Mouse (Mus musculus) spleen, postnatal 10 days (tissue): Measurements from ENCODE around the gene Lyl1.
"Not testable (repeated sequence)": the region's sequence is repeated elsewhere in the genome, so short reads cannot be mapped to it uniquely, and the experiment has no call there.

Experiments used
- DNase-seq, 2 experiments: peaks; one replicate each; pipeline ENCODE4 v3.0.0; 2021 to 2022; ENCODE audit warnings: low spot score in 2 of 2

Lyl1 gene

DNA sequence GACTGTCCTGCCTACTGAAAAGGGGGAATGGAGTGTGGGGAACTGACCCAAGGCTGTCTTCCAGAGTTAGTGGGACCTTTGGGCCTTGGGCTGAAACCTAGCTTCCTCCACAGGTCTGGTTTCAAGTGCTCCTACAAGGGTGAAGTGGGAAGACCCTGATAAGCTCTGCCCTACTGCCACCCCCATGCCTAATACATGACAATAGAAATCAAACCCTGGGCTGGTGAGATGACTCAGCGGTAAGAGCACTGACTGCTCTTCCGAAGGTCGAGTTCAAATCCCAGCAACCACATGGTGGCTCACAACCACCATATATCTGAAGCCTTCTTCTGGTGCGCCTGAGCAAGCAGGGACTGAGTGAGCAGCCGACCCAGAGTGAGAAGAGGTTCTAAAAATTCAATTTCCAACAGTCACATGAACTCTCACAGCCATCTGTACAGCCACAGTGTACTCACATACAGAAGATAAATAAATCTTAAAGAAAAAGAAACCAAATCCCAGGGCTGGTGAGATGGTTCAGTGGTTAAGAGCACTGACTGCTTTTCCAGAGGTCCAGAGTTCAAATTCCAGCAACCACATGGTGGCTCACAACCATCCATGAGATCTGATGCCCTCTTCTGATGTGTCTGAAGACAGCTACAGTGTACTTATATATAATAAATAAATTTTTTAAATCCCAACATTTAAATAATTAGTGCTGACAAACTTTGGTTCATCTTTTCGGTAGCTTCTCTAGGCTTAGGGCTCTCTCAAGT is 32.3 kb upstream of the Lyl1 start:
- DNase-seq = no peak

DNA sequence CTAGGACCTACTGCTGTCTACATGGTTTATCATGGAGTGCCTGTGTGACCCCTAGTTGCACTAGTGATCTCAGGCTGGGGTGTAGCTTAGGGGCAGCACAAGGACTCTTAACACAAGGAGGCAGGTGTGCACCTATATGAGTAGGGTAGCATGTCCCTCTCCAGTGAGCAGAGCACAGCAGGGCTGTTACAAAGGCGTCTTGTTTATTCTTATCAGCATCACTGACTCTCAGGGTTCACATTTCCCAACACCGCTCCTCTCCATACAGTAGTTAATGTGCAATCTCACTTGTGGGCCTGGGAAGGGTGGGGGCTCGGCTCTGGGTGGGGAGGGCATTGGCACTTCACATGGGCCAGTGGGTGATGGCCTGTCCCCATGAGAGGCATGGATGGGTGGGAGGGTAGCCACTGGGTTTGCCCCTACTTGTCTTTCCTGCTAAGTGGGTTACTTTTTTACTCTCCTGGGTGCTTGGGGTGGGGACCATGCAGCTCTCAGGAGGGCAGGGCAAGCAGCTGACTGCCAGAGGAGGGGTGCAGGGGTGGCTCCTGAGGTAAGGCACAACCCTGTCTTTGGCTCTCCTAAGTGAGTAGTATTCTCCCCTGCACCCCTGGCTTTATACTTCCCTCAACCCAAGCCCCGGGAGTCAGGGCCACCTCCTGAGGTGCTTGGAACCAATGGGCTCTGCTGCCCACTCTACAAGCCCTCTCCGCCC is 30.8 kb upstream of the Lyl1 start:
- not testable (repeated sequence) for DNase-seq

- DNase-seq = no peak
Observed at GRCm38 (mm10) chr8:84677305-84677704, 24.0 kb upstream of the Lyl1 start.

DNA sequence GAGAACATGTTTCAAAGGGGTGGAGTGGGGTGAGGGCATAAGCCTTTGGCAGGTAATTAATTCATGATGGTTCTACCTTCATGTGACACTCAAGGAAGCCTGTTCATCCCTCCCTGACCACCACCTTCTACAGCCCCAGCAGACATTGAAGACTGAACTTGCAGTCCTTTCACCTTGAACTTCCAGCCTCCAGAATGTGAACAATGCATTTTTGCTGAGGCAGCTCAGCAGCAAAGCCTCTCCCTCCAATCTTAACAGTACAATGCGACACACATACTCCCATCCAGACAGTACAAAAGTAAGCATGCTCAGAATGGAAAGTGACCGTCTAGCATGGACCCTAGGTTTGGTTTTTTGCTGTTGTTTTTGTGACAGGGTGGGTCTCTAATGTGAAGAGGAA is 19.8 kb upstream of the Lyl1 start:
- no peak for DNase-seq

DNA sequence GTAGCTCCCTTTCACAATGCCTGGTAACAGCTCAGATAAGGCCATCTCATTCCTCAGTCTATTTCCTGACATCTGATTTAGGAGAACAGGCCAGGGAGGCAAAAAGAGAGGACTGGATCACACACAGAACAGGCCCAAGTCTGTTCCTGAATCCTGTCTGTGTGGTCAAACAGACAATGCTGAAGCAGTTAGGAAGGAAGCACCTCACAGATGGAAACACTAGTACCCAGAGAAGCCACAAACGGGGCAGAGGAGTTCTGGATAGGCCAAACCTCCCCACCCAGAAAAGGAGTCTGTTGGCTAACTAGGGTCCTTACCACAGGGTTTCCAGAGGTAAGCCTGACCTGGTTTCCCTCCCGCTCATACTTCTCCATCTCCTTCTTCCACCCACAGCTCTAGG is 19.0 kb upstream of the Lyl1 start:
- DNase-seq = no peak

GRCm38 (mm10) chr8:84684537-84684936 is 16.7 kb upstream of the Lyl1 start:
- no peak for DNase-seq

DNA sequence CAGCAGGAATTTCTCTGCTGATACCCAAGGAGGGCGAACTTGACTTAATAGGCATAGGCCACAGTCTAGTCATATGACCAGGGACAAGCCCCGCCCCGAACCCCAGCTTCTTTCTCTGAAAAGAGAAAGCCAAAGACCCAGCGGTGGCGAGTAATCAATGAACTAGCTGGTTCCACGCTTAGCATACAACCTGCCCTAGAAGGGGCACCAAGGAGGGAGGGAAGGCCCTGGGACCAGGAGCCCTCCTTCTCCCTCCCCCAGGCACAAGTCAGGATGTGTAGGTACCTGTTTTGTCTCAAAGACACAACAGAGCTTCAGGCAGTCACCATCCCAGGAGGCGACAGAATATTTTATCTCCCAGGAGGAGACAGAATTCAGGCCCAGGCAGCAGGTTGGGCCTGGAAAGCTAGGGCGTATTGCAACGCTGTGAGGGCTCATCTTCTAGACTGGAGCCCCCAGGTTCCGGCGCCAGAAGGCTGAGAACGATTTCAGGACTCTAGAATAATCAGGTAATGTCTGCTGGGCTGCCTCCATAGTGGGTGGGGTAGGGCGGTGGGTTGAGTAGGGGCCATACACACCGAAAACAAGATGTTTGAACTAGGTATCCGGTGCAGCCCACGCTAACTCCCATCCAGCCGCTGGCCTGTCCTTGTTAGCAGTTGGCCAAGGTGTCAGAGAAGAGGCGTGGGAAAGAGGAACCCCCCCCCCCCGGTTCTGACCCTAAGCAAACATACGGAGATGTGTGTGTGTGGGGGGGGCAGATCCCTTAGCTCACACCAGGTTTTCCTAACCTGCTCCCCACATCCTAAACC is 14.9 kb upstream of the Lyl1 start, which contains the start of gene Trmt1:
Trmt1 (plus strand) TSS at position 117 of the 812 bp plus-strand sequence.
- peak; percentile 60 to 78 for DNase-seq

- no peak for DNase-seq
Observed at GRCm38 (mm10) chr8:84687003-84687704, 14.1 kb upstream of the Lyl1 start.

DNA sequence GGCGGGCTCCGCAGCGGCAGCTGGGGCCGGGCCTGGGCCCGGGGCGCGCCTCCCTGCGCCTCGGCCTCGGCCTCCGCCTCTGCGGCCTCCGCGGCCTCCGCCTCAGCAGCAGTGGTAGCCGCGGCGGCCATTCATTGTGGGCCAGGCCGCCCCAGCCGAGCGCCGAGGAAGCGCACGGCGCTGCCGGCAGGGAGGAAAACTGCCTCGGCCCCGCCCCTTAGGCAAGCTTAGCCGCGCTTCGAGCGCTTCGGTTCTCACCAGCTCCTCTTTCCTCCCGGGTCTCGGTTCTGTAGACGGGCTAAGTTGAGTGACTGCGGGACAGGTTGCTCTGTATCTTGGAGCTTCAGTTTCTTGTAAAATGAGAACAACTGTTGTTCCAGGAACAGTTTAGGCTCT is 13.6 kb upstream of the Lyl1 start, which contains the start of gene Nacc1:
Nacc1 (minus strand) TSS at position 158 of the 396 bp plus-strand sequence.
- peak; percentile 82 to 94 for DNase-seq

DNA sequence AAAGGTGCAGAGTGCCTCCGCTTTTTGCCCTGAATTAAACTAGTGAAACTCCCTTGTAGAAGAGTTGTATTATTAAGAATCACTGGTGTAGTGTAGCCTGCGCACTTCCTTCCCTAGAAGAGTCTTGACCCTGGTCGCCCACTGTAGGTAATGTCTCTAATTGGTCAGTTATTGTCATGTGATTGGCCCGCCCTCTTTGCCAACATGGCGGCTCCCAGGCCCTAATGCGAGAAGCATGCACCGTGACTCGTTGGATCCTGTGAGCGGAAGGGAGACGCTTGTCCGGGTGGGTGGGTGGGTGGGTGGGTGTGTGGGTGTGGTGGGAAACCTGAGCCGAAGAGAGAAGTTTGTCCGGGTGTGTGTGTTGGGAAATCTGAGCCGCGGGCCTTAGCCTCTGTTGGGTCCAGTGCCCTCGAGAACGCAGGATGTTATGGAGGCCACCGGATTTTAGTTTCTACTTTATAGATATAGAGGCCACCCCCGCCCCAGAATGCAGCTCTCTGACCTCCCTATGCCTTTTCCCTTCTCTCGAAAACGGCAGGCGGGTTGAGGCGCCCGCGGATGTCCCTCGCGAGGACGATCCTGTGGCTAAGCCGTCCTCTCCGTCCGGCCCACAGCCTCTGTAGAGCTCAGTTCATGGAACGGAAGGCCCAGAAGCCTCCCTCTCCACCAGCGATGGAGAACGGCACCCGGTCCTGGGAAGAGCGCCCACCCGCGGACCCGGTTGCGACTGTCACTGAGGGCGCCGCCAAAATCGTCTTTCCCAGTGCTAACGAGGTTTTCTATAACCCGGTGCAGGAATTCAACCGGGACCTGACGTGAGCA is 12.0 kb upstream of the Lyl1 start:
- peak; percentile 82 to 91 for DNase-seq

DNA sequence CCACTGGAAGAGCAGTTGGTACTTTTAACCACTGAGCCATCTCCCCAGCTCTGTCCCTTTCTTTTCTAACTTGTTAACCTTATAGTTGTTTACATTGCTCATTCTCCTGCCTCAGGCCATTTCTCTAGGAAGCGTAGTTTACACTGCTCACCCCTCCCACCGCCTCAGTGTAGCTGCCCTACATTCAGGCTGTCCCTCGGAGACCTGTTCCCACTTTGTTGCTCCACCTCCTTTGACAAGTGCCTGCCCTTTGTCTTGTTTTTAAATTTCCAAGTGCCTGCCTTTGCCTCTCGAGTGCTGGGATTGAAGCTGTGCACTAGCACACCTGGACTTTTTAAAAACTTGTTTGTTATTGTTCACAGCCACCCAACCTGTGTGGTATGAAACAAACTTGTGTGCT is 7.9 kb upstream of the Lyl1 start:
- DNase-seq = no peak

DNA sequence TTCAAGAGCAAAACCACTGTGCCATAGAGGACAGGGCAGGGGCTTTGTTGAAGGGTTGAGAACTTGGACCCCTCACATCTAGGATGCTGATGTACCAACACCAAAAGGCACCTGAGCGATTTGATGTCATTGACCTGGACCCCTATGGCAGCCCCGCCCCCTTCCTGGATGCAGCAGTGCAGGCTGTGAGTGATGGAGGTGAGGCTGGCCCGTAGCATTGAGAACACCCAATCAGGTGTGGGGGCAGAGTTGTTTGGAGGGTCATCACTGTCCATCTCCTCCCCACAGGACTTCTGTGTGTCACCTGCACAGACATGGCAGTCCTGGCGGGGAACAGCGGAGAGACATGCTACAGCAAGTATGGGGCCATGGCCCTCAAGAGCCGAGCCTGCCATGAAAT is 6.1 kb upstream of the Lyl1 start:
- peak in 1 of 2 experiments; percentile 12 for DNase-seq

DNA sequence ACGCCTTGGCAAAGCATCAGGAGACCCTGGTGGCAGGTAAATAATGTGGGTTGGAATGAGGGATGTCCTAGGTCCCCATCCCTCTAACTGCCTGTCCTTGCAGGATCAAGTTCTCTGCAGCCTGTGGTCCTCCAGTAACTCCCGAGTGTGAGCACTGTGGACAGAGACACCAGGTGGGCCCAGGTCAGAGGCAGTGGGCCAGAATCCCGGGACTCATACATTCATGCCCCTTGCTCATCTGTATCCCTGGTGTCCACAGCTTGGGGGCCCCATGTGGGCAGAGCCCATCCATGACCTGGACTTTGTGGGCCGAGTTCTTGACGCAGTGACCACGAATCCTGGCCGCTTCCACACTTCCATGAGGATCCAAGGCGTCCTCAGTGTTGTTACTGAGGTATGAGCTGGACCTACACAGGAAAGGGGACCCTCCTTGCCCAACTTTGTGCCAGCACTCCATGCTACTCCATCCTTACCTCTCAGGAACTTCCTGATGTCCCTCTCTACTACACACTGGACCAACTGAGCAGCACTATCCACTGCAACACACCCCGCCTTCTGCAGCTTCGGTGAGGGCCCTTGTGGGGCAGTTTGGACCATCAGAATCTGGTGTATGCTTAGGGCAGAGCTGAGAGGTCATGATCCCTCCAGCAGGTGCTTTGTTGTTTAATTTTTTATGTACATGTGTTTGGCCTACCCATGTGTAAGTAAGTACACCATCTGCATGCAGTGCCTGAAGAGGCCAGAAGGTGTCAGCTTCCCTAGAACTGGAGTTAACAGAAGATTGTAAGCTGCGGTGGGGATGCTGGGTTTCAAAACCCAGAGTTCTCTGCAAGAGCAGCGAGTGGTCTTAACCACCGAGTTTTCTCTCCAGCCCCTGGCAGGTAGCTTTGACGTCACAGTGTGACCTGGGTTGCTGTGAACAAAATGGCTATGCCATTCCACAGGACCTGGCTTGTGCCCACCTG is 3.8 kb upstream of the Lyl1 start:
- DNase-seq = peak; percentile 57 to 86

GRCm38 (mm10) chr8:84698288-84698687 is 3.0 kb upstream of the Lyl1 start:
- DNase-seq = peak in 1 of 2 experiments; percentile 18

- DNase-seq = peak in 1 of 2 experiments; percentile 49
Observed at GRCm38 (mm10) chr8:84698929-84699401, 2.3 kb upstream of the Lyl1 start.

GRCm38 (mm10) chr8:84699861-84700322 is 1.4 kb upstream of the Lyl1 start:
- peak; percentile 74 to 81 for DNase-seq

GRCm38 (mm10) chr8:84700526-84700925 is 731 bp upstream of the Lyl1 start:
- DNase-seq = peak in 1 of 2 experiments; percentile 44

DNA sequence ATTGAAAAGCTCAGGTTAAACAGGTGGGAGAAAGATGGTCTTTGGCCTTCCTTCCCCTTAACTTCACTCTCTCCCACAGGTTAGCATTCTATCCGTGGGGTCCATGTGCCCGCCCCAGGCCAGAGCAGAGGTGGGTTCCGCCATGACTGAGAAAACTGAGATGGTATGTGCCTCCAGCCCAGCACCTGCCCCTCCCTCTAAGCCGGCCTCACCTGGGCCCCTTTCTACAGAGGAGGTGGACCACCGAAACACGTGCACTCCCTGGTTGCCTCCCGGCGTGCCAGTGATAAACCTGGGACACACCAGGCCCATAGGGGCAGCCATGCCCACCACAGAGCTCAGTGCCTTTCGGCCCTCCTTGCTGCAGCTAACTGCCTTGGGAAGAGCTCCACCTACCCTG is 1.3 kb downstream of the Lyl1 start:
- DNase-seq = peak in 1 of 2 experiments; percentile 58

GRCm38 (mm10) chr8:84702963-84703465 is 1.8 kb downstream of the Lyl1 start:
- DNase-seq = peak; percentile 46 to 73
